Mouse (Mus musculus) cortical plate, adult 2 months (tissue): ENCODE data around the gene Kat2b. TPM values are rescaled to one million over a fixed set of nuclear protein-coding genes. Genes with fewer than 3 reads are reported as not detected.

ENCODE experiments used
- polyA plus RNA-seq: library from polyadenylated mRNA; depleted of rRNA; stranded (reverse); fragments of >200 nt; gene quantifications from 2 replicates; pipeline ENCODE4 v1.2.3, GENCODE M21; 2012; rRNA removed

The Kat2b gene
- polyA plus RNA-seq, 1 experiment, result 12.2 TPM

Other genes starting within 250 kb of the Kat2b start
- 0.25 TPM in 2 replicates for gene Efhb, start 103.5 kb upstream of the Kat2b start, polyA plus RNA-seq
- gene Rab5a, start 87.6 kb upstream of the Kat2b start, polyA plus RNA-seq, result 89.9 TPM in 2 replicates
- 0.04 TPM in 1 of 2 replicates, not detected in the other for gene Pp2d1, start 27.4 kb upstream of the Kat2b start, polyA plus RNA-seq
- gene Sgo1, start 122.5 kb downstream of the Kat2b start, polyA plus RNA-seq, result 0.19 and 0.21 TPM in 2 replicates